Mouse (Mus musculus): ENCODE data around the gene Btrc. TPM values are rescaled to one million over a fixed set of nuclear protein-coding genes. Genes with fewer than 3 reads are reported as not detected.
"Not testable (repeated sequence)": the region's sequence is repeated elsewhere in the genome, so short reads cannot be mapped to it uniquely, and the experiment has no call there.

Btrc gene
- polyA plus RNA-seq, 1 experiment = 17.1 TPM

DNA sequence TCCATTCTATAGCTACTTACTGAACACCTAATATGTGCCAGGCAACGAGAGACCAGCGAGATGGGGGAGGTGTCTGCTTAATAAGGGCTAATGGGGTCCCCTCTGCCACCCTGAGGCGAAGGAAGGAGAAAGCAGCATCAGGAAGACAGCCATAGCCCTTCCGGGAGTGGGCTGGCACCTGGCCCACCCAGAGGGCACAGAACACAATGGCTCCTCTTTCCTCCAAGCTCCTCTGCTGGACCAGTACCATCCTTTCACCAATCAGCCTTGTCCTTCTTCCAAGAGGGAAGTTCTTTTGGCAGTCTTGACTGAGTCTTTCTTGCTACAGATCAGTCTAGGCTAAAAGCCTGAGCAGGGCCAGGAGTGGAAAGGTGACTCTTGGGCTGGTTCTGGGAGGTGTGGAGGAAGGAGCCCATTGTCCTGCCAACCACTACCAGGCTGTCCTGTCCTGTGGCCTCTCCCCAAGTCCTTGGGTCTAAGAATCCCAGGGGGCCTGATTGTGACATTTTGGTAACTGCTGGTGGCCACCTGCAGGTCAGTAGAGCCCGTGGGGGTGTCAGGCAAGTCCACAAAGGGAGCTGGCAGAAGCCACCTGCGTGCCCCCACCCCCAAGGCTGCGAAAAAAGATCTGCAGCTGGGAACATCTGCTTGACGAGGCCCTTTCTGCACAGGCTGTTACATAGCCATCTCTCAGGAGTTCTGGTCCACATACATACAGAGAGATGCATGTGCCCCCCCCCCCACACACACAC, 177.3 kb downstream of the Btrc start:
- Histone ChIP-seq H3K4me1 (replicated peaks; ENCODE audit: control insufficient read depth, insufficient read depth, low read length) (peaks cover 31% of the 10 kb centered on the region), H3K27ac (ENCODE audit: control insufficient read depth, insufficient read depth, low read length) (no peak overlapping the region), H3K36me3 (ENCODE audit: control insufficient read depth, insufficient read depth, low read length) (no peaks in the 10 kb centered on the region), H3K4me3 (ENCODE audit: control insufficient read depth, insufficient read depth, low read length) (no peak overlapping the region), H3K27me3 (ENCODE audit: control insufficient read depth, insufficient read depth, low read length) (no peaks in the 10 kb centered on the region)
- 49% methylated on average over 8 of the region's 8 CpGs for WGBS
- TF ChIP-seq POLR2A (IDR thresholded peaks at IDR 0.05; ENCODE audit: control insufficient read depth, extremely low read depth, insufficient read depth, low read length, poor library complexity) = no peak
- no peak for TF ChIP-seq CTCF (IDR thresholded peaks at IDR 0.05; ENCODE audit: borderline replicate concordance, control insufficient read depth, extremely low read depth, insufficient read depth, low read length, poor library complexity)
- no peak for DNase-seq

DNA sequence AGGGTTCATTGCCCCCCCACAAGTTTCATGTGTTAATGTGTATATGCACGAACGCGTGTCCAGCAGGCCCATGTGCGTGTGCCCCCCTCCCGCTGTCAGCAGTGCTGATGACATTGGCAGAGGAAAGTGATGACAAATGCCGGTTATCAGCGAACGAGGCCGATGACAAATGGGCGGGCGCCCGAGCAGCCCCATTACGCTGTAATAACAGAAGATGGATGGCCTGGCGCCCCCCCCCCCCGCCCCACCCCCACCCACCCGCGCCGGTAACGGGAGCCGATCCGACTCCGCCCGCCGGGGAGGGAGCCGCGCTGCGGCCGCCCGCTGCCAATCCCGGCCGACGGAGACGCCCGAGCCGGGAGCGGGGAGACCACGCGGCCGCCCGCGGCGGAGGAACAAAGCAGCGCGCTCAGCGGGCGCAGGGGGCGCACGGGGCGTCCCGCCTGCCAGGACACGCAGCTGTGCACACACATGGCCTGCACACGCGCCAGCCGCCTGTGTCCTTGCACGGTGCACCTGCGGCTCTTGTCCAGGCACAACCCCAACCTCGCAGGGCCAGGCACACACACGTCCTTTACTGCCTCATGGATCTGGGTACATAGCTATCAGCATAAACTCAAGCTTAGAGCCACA, 178.0 kb downstream of the Btrc start:
- no peaks in the 10 kb centered on the region for H3K36me3 ChIP-seq (ENCODE audit: control insufficient read depth, insufficient read depth, low read length)
- H3K27me3 ChIP-seq (ENCODE audit: control insufficient read depth, insufficient read depth, low read length) = no peaks in the 10 kb centered on the region
- peak; percentile 68 for DNase-seq
- H3K4me3 ChIP-seq (ENCODE audit: control insufficient read depth, insufficient read depth, low read length) = peak overlapping the region; percentile 27
- H3K4me1 ChIP-seq (replicated peaks; ENCODE audit: control insufficient read depth, insufficient read depth, low read length) = peaks cover 31% of the 10 kb centered on the region
- H3K27ac ChIP-seq (ENCODE audit: control insufficient read depth, insufficient read depth, low read length) = no peak overlapping the region
- no peak for TF ChIP-seq POLR2A (IDR thresholded peaks at IDR 0.05; ENCODE audit: control insufficient read depth, extremely low read depth, insufficient read depth, low read length, poor library complexity)
- TF ChIP-seq CTCF (IDR thresholded peaks at IDR 0.05; ENCODE audit: borderline replicate concordance, control insufficient read depth, extremely low read depth, insufficient read depth, low read length, poor library complexity) = peak; percentile 34; the same call in 1 of the 2 replicates
- 1% methylated on average over 53 of the region's 58 CpGs for WGBS

DNA sequence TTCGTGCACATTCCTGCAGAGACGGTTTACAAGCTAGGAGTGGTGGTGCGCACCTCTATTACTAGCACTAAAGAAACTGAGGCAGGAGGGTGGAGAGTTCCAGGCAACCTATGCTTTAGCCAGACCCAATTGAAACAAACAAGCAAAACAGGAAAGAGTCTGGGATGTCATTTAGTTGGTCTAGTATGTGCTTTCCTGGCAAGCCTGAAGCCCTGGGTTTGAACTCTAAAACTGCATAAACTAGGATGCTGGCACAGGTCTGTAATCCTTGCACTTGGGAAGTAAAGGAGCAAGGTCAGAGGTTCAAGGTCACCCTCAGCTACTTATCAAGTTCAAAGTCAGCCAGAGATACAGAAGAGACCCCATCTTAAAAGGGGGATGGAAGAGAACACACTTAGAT, 178.5 kb downstream of the Btrc start:
- DNase-seq = no peak
- Histone ChIP-seq H3K27me3 (ENCODE audit: control insufficient read depth, insufficient read depth, low read length) (no peaks in the 10 kb centered on the region), H3K36me3 (ENCODE audit: control insufficient read depth, insufficient read depth, low read length) (no peaks in the 10 kb centered on the region), H3K4me3 (ENCODE audit: control insufficient read depth, insufficient read depth, low read length) (peak overlapping the region; percentile 27), H3K4me1 (replicated peaks; ENCODE audit: control insufficient read depth, insufficient read depth, low read length) (peaks cover 31% of the 10 kb centered on the region), H3K27ac (ENCODE audit: control insufficient read depth, insufficient read depth, low read length) (no peak overlapping the region)
- WGBS = 48% methylated on average over 3 of the region's 3 CpGs
- TF ChIP-seq CTCF (IDR thresholded peaks at IDR 0.05; ENCODE audit: borderline replicate concordance, control insufficient read depth, extremely low read depth, insufficient read depth, low read length, poor library complexity) (no peak), POLR2A (IDR thresholded peaks at IDR 0.05; ENCODE audit: control insufficient read depth, extremely low read depth, insufficient read depth, low read length, poor library complexity) (no peak)

DNA sequence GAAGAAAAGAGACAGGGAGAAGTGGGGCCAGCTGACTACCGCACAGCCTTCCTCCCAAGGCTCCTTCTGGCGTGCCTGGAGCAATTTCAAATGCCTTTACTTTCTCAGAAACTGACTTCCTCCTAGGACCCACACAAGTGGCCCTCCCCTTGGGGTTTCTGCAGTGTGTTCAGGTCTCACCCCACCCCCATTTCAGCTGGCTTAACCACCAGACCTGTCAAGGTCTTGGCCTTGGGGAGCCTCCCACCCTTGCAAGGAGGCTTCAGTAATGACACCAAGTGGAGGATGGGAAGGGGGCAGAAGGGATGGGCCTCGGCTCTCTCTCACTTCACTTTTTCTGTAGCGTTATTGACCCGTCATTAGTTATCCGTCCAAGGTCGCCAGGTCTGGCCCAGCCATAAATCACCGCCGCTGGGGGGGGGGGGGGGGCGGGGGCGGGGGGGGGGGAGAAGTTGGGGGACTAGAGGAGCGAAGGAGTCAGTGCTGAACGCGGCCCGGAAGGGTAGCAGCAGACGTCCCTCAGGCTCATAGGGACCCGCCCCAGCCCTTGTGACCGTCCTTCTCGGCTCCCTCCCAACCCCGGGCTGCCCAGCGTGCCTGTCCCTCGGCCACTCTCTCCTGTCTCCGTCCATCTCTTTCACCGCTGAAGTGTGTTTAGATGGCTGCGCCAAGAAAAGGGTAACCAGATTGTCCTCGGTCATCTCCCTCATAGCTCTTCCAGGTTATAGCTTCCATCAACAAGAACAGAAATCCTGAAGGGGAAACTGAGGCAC, 180.8 kb downstream of the Btrc start:
- peak overlapping the region; percentile 48 for H3K4me3 ChIP-seq (ENCODE audit: control insufficient read depth, insufficient read depth, low read length)
- H3K27me3 ChIP-seq (ENCODE audit: control insufficient read depth, insufficient read depth, low read length) = no peaks in the 10 kb centered on the region
- H3K27ac ChIP-seq (ENCODE audit: control insufficient read depth, insufficient read depth, low read length) = no peak overlapping the region
- peaks cover 31% of the 10 kb centered on the region for H3K4me1 ChIP-seq (replicated peaks; ENCODE audit: control insufficient read depth, insufficient read depth, low read length)
- no peak for DNase-seq
- TF ChIP-seq CTCF (IDR thresholded peaks at IDR 0.05; ENCODE audit: borderline replicate concordance, control insufficient read depth, extremely low read depth, insufficient read depth, low read length, poor library complexity) (no peak), POLR2A (IDR thresholded peaks at IDR 0.05; ENCODE audit: control insufficient read depth, extremely low read depth, insufficient read depth, low read length, poor library complexity) (no peak)
- H3K36me3 ChIP-seq (ENCODE audit: control insufficient read depth, insufficient read depth, low read length) = no peaks in the 10 kb centered on the region
- 1% methylated on average over 24 of the region's 26 CpGs for WGBS

DNA sequence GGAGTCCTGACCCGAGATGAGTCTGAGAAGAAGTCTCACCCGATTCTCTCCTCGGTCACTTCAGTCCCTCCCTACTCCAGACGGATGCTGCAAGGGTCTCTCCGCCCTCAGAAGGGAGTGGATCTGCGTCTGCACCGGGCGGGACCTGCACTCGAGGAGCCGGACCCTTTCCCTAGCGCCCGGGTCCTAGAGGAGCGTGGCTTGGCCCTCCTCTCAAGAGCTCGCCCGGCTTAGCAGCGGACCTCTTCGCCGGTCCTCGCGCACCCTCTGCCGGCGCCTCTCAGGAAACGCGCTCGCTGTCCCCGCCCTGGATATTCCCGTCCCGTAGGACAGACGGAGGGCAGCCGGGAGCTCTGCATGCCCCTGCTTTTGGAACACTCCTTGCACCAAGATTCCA, 181.4 kb downstream of the Btrc start:
- no peak for TF ChIP-seq POLR2A (IDR thresholded peaks at IDR 0.05; ENCODE audit: control insufficient read depth, extremely low read depth, insufficient read depth, low read length, poor library complexity)
- TF ChIP-seq CTCF (IDR thresholded peaks at IDR 0.05; ENCODE audit: borderline replicate concordance, control insufficient read depth, extremely low read depth, insufficient read depth, low read length, poor library complexity) = peak; percentile 92
- peaks cover 31% of the 10 kb centered on the region for H3K4me1 ChIP-seq (replicated peaks; ENCODE audit: control insufficient read depth, insufficient read depth, low read length)
- H3K36me3 ChIP-seq (ENCODE audit: control insufficient read depth, insufficient read depth, low read length) = no peaks in the 10 kb centered on the region
- DNase-seq = peak; percentile 82
- peak overlapping the region; percentile 48 for H3K4me3 ChIP-seq (ENCODE audit: control insufficient read depth, insufficient read depth, low read length)
- H3K27me3 ChIP-seq (ENCODE audit: control insufficient read depth, insufficient read depth, low read length) = no peaks in the 10 kb centered on the region
- under 1% methylated on average over 30 of the region's 30 CpGs for WGBS
- no peak overlapping the region for H3K27ac ChIP-seq (ENCODE audit: control insufficient read depth, insufficient read depth, low read length)

DNA sequence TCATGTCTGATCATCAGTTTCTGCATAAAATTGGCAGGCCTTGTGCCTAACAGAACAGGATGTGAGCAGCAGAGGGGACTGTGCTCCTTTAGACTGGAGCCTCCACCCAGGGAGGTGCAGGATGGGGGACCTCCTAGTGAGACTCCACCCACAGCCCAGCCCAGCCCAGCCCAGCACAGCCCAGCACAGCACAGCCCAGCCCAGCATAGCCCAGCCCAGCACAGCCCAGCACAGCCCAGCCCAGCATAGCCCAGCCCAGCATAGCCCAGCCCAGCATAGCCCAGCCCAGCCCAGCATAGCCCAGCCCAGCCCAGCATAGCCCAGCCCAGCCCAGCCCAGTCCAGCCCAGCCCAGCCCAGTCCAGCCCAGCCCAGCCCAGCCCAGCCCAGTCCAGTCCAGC, 184.7 kb downstream of the Btrc start:
- H3K4me3 ChIP-seq (ENCODE audit: control insufficient read depth, insufficient read depth, low read length); H3K36me3 ChIP-seq (ENCODE audit: control insufficient read depth, insufficient read depth, low read length); H3K27me3 ChIP-seq (ENCODE audit: control insufficient read depth, insufficient read depth, low read length); H3K27ac ChIP-seq (ENCODE audit: control insufficient read depth, insufficient read depth, low read length); DNase-seq: not testable (repeated sequence)
- peaks cover 32% of the 10 kb centered on the region for H3K4me1 ChIP-seq (replicated peaks; ENCODE audit: control insufficient read depth, insufficient read depth, low read length)

All from thymus, adult 2 months (tissue).